Mouse (Mus musculus): ENCODE data around the gene Ltbp1. TPM values are rescaled to one million over a fixed set of nuclear protein-coding genes. Genes with fewer than 3 reads are reported as not detected.
A peak's percentile ranks its signal among the peaks of the same experiment; 100 is the strongest.

The Ltbp1 gene
- polyA plus RNA-seq, 1 experiment from 2014 or later, result 2.9 TPM

DNA sequence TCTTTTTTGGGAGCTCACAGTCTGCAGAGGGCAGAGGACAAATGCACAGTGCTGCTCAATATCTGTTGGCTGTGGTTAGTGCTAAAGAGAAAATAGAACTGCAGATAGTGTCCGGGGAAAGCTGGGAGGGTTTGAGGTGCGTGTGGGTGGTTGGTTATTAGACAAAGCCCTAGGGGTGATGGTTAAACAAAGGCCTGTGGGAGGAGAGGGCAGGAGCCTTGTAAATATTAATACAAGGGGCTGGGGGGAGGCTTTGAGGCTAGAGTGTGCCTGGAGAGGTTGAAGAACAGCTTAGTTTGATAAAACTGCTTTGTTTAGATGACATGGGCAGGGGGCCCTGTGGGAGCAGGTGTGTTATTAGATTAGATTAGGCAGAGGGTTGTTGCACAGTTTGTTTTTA, 65.8 kb downstream of the Ltbp1 start:
- peak; percentile 42 for DNase-seq
- WGBS (ENCODE audit: insufficient replicate concordance), result 6% methylated on average over 2 of the region's 2 CpGs

DNA sequence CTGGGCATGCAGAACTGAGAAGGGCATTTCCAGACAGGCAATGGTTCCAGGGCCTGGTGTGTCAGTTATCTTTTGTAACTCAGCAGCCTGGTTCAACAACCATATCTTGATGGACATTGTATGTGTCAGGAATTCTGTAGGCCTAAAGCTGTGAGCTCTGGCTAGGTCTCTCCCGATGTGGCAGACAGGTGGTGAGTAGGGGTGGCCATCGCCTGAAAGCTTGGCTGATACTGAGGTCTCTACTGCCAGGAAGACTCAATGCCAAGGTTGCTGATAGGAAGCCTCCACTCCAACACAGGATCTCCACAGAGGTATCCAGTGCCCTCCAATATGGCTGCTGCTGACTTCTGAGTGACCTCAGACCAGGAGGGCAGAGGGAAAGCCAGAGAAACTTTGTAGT, 66.4 kb downstream of the Ltbp1 start:
- Histone ChIP-seq H3K4me3 (replicated peaks) (no peak overlapping the region), H3K36me3 (no peaks in the 10 kb centered on the region), H3K4me1 (replicated peaks) (peaks cover 49% of the 10 kb centered on the region), H3K4me2 (peak overlapping the region; percentile 28), H3K9ac (no peak overlapping the region), H3K27ac (peak overlapping the region; percentile 68), H3K27me3 (no peaks in the 10 kb centered on the region), H3K9me3 (replicated peaks) (no peaks in the 10 kb centered on the region)
- no peak for DNase-seq
- peak; percentile 35; the same call in 1 of the 2 replicates for ATAC-seq (ENCODE audit: low read depth)
- 49% methylated on average over 2 of the region's 2 CpGs for WGBS (ENCODE audit: insufficient replicate concordance)

More for the DNA sequence above, 65.8 kb downstream of the Ltbp1 start:
- no peaks in the 10 kb centered on the region for H3K36me3 ChIP-seq
- no peaks in the 10 kb centered on the region for H3K27me3 ChIP-seq
- H3K4me2 ChIP-seq, result peak overlapping the region; percentile 28
- H3K27ac ChIP-seq, result peak overlapping the region; percentile 68
- no peak overlapping the region for H3K9ac ChIP-seq
- no peak overlapping the region for H3K4me3 ChIP-seq (replicated peaks)
- H3K9me3 ChIP-seq (replicated peaks), result no peaks in the 10 kb centered on the region
- ATAC-seq (ENCODE audit: low read depth), result peak; percentile 79
- peaks cover 49% of the 10 kb centered on the region for H3K4me1 ChIP-seq (replicated peaks)

- no peak for DNase-seq
- Histone ChIP-seq H3K27me3 (no peaks in the 10 kb centered on the region), H3K9ac (no peak overlapping the region), H3K36me3 (no peaks in the 10 kb centered on the region), H3K4me3 (replicated peaks) (no peak overlapping the region), H3K4me1 (replicated peaks) (peaks cover 49% of the 10 kb centered on the region), H3K27ac (peak overlapping the region; percentile 47), H3K4me2 (no peak overlapping the region), H3K9me3 (replicated peaks) (no peaks in the 10 kb centered on the region)
- peak; percentile 25; the same call in 1 of the 2 replicates for ATAC-seq (ENCODE audit: low read depth)
- whole genome bisulfite sequencing (ENCODE audit: insufficient replicate concordance), result 20% methylated on average over 8 of the region's 8 CpGs
These were observed 68.5 kb downstream of the Ltbp1 start for GRCm38 (mm10) chr17:75073887-75074286.

GRCm38 (mm10) chr17:75074978-75075699, 69.8 kb downstream of the Ltbp1 start:
- Histone ChIP-seq H3K27ac (0 out of 2 replicates have a peak overlapping the region, but pooled peaks have one; percentile 47), H3K36me3 (no peaks in the 10 kb centered on the region), H3K9ac (no peak overlapping the region), H3K4me1 (replicated peaks) (peaks cover 48% of the 10 kb centered on the region), H3K9me3 (replicated peaks) (no peaks in the 10 kb centered on the region), H3K4me2 (no peak overlapping the region), H3K4me3 (replicated peaks) (no peak overlapping the region), H3K27me3 (no peaks in the 10 kb centered on the region)
- DNase-seq, result no peak
- 68% methylated on average over 19 of the region's 19 CpGs for WGBS (ENCODE audit: insufficient replicate concordance)
- no peak for ATAC-seq (ENCODE audit: low read depth)

GRCm38 (mm10) chr17:75081401-75081800, 76.0 kb downstream of the Ltbp1 start:
- no peaks in the 10 kb centered on the region; the same call in 1 of the 2 replicates for H3K9me3 ChIP-seq (replicated peaks)
- H3K4me2 ChIP-seq, result no peak overlapping the region
- ATAC-seq (ENCODE audit: low read depth) (no peak), DNase-seq (no peak)
- H3K27ac ChIP-seq, result no peak overlapping the region
- H3K27me3 ChIP-seq, result no peaks in the 10 kb centered on the region
- no peaks in the 10 kb centered on the region for H3K4me1 ChIP-seq (replicated peaks)
- WGBS (ENCODE audit: insufficient replicate concordance), result 67% methylated on average over 2 of the region's 2 CpGs
- no peak overlapping the region for H3K4me3 ChIP-seq (replicated peaks)
- no peak overlapping the region for H3K9ac ChIP-seq
- H3K36me3 ChIP-seq, result no peaks in the 10 kb centered on the region

GRCm38 (mm10) chr17:75082449-75082848, 77.1 kb downstream of the Ltbp1 start:
- H3K27ac ChIP-seq, result no peak overlapping the region
- H3K4me1 ChIP-seq (replicated peaks), result no peaks in the 10 kb centered on the region
- no peak overlapping the region for H3K4me3 ChIP-seq (replicated peaks)
- no peaks in the 10 kb centered on the region for H3K27me3 ChIP-seq
- no peak overlapping the region for H3K4me2 ChIP-seq
- DNase-seq, result no peak
- no peak for ATAC-seq (ENCODE audit: low read depth)
- no peak overlapping the region for H3K9ac ChIP-seq
- no peaks in the 10 kb centered on the region; the same call in 1 of the 2 replicates for H3K9me3 ChIP-seq (replicated peaks)
- H3K36me3 ChIP-seq, result no peaks in the 10 kb centered on the region

GRCm38 (mm10) chr17:75087296-75087941, 82.1 kb downstream of the Ltbp1 start:
- ATAC-seq (ENCODE audit: low read depth), result no peak
- 53% methylated on average over 10 of the region's 10 CpGs for WGBS (ENCODE audit: insufficient replicate concordance)

GRCm38 (mm10) chr17:75088232-75088631, 82.9 kb downstream of the Ltbp1 start:
- Histone ChIP-seq H3K27me3 (no peaks in the 10 kb centered on the region), H3K4me3 (replicated peaks) (no peak overlapping the region), H3K9ac (no peak overlapping the region), H3K9me3 (replicated peaks) (no peaks in the 10 kb centered on the region), H3K4me1 (replicated peaks) (no peaks in the 10 kb centered on the region), H3K4me2 (no peak overlapping the region), H3K27ac (no peak overlapping the region), H3K36me3 (no peaks in the 10 kb centered on the region)
- 61% methylated on average over 4 of the region's 4 CpGs for WGBS (ENCODE audit: insufficient replicate concordance)
- DNase-seq (no peak), ATAC-seq (ENCODE audit: low read depth) (no peak)

More at GRCm38 (mm10) chr17:75087296-75087941, 82.1 kb downstream of the Ltbp1 start:
- no peaks in the 10 kb centered on the region for H3K4me1 ChIP-seq (replicated peaks)
- H3K36me3 ChIP-seq, result no peaks in the 10 kb centered on the region
- H3K4me2 ChIP-seq, result no peak overlapping the region
- H3K4me3 ChIP-seq (replicated peaks), result no peak overlapping the region
- H3K27me3 ChIP-seq, result no peaks in the 10 kb centered on the region
- no peak for DNase-seq
- no peak overlapping the region for H3K27ac ChIP-seq
- no peak overlapping the region for H3K9ac ChIP-seq
- no peaks in the 10 kb centered on the region for H3K9me3 ChIP-seq (replicated peaks)

GRCm38 (mm10) chr17:75088727-75089126, 83.4 kb downstream of the Ltbp1 start:
- DNase-seq, result no peak
- no peaks in the 10 kb centered on the region for H3K36me3 ChIP-seq
- no peaks in the 10 kb centered on the region for H3K27me3 ChIP-seq
- no peak overlapping the region for H3K9ac ChIP-seq
- WGBS (ENCODE audit: insufficient replicate concordance), result 75% methylated on average over 11 of the region's 11 CpGs
- H3K9me3 ChIP-seq (replicated peaks), result no peaks in the 10 kb centered on the region
- H3K4me1 ChIP-seq (replicated peaks), result no peaks in the 10 kb centered on the region
- H3K4me3 ChIP-seq (replicated peaks), result no peak overlapping the region
- ATAC-seq (ENCODE audit: low read depth), result no peak
- no peak overlapping the region for H3K4me2 ChIP-seq
- H3K27ac ChIP-seq, result no peak overlapping the region

DNA sequence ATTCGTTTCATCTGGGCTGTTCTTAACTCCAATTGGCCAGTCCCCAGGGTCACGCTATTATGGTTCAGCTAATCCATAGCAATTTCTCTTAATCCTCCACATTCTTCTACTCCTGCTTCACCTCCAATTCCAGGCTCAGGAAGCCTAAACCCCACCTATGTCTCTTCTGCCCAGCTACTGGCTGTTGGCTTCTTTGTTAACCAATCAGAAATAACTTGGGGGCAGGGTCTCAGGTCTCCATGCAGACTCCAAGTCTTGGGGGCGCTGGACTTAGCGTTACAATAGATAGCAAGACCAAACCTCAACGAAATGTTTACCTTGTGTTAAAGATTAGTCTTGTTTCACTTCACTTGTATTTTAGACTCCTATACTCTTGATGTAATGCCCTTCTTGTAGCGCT, 85.2 kb downstream of the Ltbp1 start:
- no peak for ATAC-seq (ENCODE audit: low read depth)

GRCm38 (mm10) chr17:75093563-75093962, 88.2 kb downstream of the Ltbp1 start:
- Histone ChIP-seq H3K4me2 (no peak overlapping the region), H3K27me3 (no peaks in the 10 kb centered on the region), H3K27ac (no peak overlapping the region), H3K4me3 (replicated peaks) (no peak overlapping the region), H3K9me3 (replicated peaks) (no peaks in the 10 kb centered on the region), H3K9ac (no peak overlapping the region), H3K36me3 (no peaks in the 10 kb centered on the region), H3K4me1 (replicated peaks) (no peaks in the 10 kb centered on the region)
- 66% methylated on average over 3 of the region's 3 CpGs for WGBS (ENCODE audit: insufficient replicate concordance)
- DNase-seq (no peak), ATAC-seq (ENCODE audit: low read depth) (no peak)

More for the DNA sequence above, 85.2 kb downstream of the Ltbp1 start:
- 71% methylated on average over 6 of the region's 6 CpGs for WGBS (ENCODE audit: insufficient replicate concordance)
- Histone ChIP-seq H3K4me3 (replicated peaks) (no peak overlapping the region), H3K36me3 (no peaks in the 10 kb centered on the region), H3K9me3 (replicated peaks) (no peaks in the 10 kb centered on the region), H3K27me3 (no peaks in the 10 kb centered on the region), H3K9ac (no peak overlapping the region), H3K4me2 (no peak overlapping the region), H3K27ac (no peak overlapping the region), H3K4me1 (replicated peaks) (no peaks in the 10 kb centered on the region)
- DNase-seq, result no peak

- 76% methylated on average over 9 of the region's 9 CpGs for WGBS (ENCODE audit: insufficient replicate concordance)
- Histone ChIP-seq H3K36me3 (no peaks in the 10 kb centered on the region), H3K27ac (no peak overlapping the region), H3K4me1 (replicated peaks) (no peaks in the 10 kb centered on the region), H3K27me3 (no peaks in the 10 kb centered on the region), H3K4me2 (no peak overlapping the region), H3K4me3 (replicated peaks) (no peak overlapping the region), H3K9me3 (replicated peaks) (no peaks in the 10 kb centered on the region), H3K9ac (no peak overlapping the region)
- no peak for DNase-seq
- ATAC-seq (ENCODE audit: low read depth), result no peak
These were observed 89.2 kb downstream of the Ltbp1 start for GRCm38 (mm10) chr17:75094591-75094990.

Data from liver, embryonic 13.5 days (tissue).